Mouse (Mus musculus) liver, embryonic 11.5 days (tissue): ENCODE measurements around the gene Minpp1. TPM values are rescaled to one million over a fixed set of nuclear protein-coding genes. Genes with fewer than 3 reads are reported as not detected.
"Not testable (repeated sequence)": the region's sequence is repeated elsewhere in the genome, so short reads cannot be mapped to it uniquely, and the experiment has no call there.

ENCODE experiments used
- ATAC-seq: fragments of 200-750 bp; cut with Nextera tagmentation; replicated peaks from 2 replicates; pipeline ENCODE4 v1.8.0; 2017; ENCODE audit warnings: moderate number of reproducible peaks, mild to moderate bottlenecking, moderate TSS enrichment, moderate library complexity; ENCODE audit not compliant: low FRiP score
- DNase-seq: peaks from one replicate; pipeline ENCODE4 v3.0.0-alpha.2; 2017; ENCODE audit warnings: low spot score
- H3K27ac ChIP-seq: fragments of 300-500 bp; sonication (generic); 2 replicates; pipeline ENCODE4 v1.5.1; 2014; ENCODE audit warnings: mild to moderate bottlenecking, low read depth, low read length, control low read depth
- H3K27me3 ChIP-seq: fragments of 300-500 bp; sonication (generic); replicated peaks from 2 replicates; pipeline ENCODE4 v1.6.1; 2014; ENCODE audit warnings: low read length, mixed read lengths; ENCODE audit not compliant: control insufficient read depth, insufficient read depth
- H3K36me3 ChIP-seq: fragments of 300-500 bp; sonication (generic); 2 replicates; pipeline ENCODE4 v1.6.1; 2014; ENCODE audit warnings: mild to moderate bottlenecking, low read length, moderate library complexity, mixed read lengths; ENCODE audit not compliant: control insufficient read depth, insufficient read depth
- H3K4me1 ChIP-seq: fragments of 300-500 bp; sonication (generic); replicated peaks from 2 replicates; pipeline ENCODE4 v1.6.1; 2014; ENCODE audit warnings: low read length, mixed read lengths; ENCODE audit not compliant: control insufficient read depth, insufficient read depth
- H3K4me2 ChIP-seq: fragments of 300-500 bp; sonication (generic); 2 replicates; pipeline ENCODE4 v1.6.1; 2014; ENCODE audit warnings: mild to moderate bottlenecking, control low read depth, moderate library complexity
- H3K4me3 ChIP-seq: fragments of 300-500 bp; sonication (generic); 2 replicates; pipeline ENCODE4 v1.5.1; 2014; ENCODE audit warnings: low read depth, low read length, control low read depth
- H3K9ac ChIP-seq: fragments of 300-500 bp; sonication (generic); 2 replicates; pipeline ENCODE4 v1.6.1; 2014; ENCODE audit warnings: low read depth, low read length, control low read depth
- H3K9me3 ChIP-seq: fragments of 300-500 bp; sonication (generic); 2 replicates; pipeline ENCODE4 v1.6.1; 2016; ENCODE audit warnings: low read length, inconsistent platforms, mixed read lengths; ENCODE audit not compliant: control insufficient read depth
- WGBS: fragments of 180-500 bp; shearing (Covaris S2); extraction: QIAGEN DNeasy Blood & Tissue Kit; methylation state at CpG from one replicate; pipeline ENCODE4 v1.1.7; 2014; 5-methylcytosine and 5-hydroxymethylcytosine counted together
- polyA plus RNA-seq: library from polyadenylated mRNA; unstranded; fragments of >200 nt; fragmentation: Nextera tagmentation; extraction: Ambion mirVana; gene quantifications from 2 replicates; pipeline ENCODE4 v1.2.1, GENCODE M21; 2014

Gene Minpp1
- 137 and 153 TPM in 2 replicates for polyA plus RNA-seq

DNA sequence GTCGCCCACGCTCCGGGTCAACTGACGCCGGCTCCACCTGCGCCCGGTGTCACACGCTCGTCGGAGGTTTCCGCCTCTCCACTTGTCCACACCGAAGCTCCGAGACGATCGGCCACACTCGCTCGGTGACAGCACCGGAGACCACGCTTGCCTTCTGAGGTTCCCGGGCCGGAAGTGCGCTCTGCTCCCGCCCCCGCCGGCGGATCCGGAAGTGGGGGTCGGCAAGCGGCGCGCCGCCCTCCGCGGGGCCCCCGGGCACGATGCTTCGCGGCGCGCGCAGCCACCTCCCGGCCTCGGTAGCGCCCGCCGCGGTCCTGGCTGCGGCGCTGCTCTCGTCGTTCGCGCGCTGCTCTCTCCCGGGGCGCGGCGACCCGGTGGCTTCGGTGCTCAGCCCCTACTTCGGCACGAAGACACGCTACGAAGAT, at the start of gene Minpp1:
TSS of gene Minpp1 (plus strand) at position 89 of the 425 bp plus-strand sequence.
- Histone ChIP-seq H3K4me2 (peak within 1 kb of the TSS; percentile 83), H3K9ac (peak within 1 kb of the TSS; percentile 92), H3K36me3 (no peaks in the 10 kb centered on the region), H3K9me3 (no peaks in the 10 kb centered on the region), H3K4me3 (peak within 1 kb of the TSS; percentile 89), H3K4me1 (peaks cover 28% of the 10 kb centered on the region), H3K27me3 (no peaks in the 10 kb centered on the region), H3K27ac (peak within 1 kb of the TSS; percentile 83)
- WGBS = under 1% methylated on average over 64 of the region's 64 CpGs
- peak; percentile 93 for DNase-seq
- ATAC-seq = peak; percentile 85

- DNase-seq = no peak
- Histone ChIP-seq H3K27me3 (no peaks in the 10 kb centered on the region), H3K36me3 (no peaks in the 10 kb centered on the region), H3K9ac (no peak overlapping the region), H3K4me3 (no peak overlapping the region), H3K27ac (no peak overlapping the region), H3K9me3 (no peaks in the 10 kb centered on the region; the same call in 1 of the 2 replicates), H3K4me2 (no peak overlapping the region), H3K4me1 (no peaks in the 10 kb centered on the region)
- 83% methylated on average over 2 of the region's 2 CpGs for WGBS
- no peak for ATAC-seq
Measured at GRCm38 (mm10) chr19:32439356-32439755, 46.2 kb upstream of the Minpp1 start.

- H3K9me3 ChIP-seq = no peaks in the 10 kb centered on the region; the same call in 1 of the 2 replicates
- no peak overlapping the region for H3K27ac ChIP-seq
- ATAC-seq (no peak), DNase-seq (no peak)
- H3K36me3 ChIP-seq = no peaks in the 10 kb centered on the region
- no peaks in the 10 kb centered on the region for H3K27me3 ChIP-seq
- H3K4me1 ChIP-seq = no peaks in the 10 kb centered on the region
- 94% methylated on average over 10 of the region's 11 CpGs for WGBS
- H3K9ac ChIP-seq = no peak overlapping the region
- no peak overlapping the region for H3K4me2 ChIP-seq
- H3K4me3 ChIP-seq = no peak overlapping the region
Measured at GRCm38 (mm10) chr19:32441568-32441967, 44.0 kb upstream of the Minpp1 start.

- Histone ChIP-seq H3K27me3 (no peaks in the 10 kb centered on the region), H3K4me2 (no peak overlapping the region), H3K4me3 (no peak overlapping the region), H3K9me3 (no peaks in the 10 kb centered on the region), H3K4me1 (no peaks in the 10 kb centered on the region), H3K9ac (no peak overlapping the region), H3K36me3 (no peaks in the 10 kb centered on the region), H3K27ac (no peak overlapping the region)
- no peak for DNase-seq
- ATAC-seq = no peak
- 93% methylated on average over 10 of the region's 10 CpGs for WGBS
Measured at GRCm38 (mm10) chr19:32448931-32449330, 36.6 kb upstream of the Minpp1 start.

DNA sequence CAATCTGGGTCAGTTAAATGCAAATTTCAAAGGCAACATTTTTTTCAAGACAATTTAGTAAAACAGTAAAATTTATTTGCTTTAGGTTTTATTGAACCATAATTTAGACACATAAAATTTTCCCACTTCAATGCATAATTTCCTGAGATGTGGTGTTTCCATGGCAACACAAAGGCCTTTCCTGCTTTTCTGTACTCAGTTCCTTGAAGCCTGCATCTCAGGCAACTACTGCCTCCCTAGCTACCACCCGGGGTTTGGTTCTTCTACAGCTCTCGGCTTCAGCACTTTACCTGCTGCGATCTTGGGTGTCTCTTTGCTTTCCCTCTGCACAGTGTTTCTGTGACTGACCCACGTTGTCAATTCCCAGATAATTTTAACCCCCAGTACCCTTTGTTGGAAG, 33.3 kb upstream of the Minpp1 start:
- H3K9me3 ChIP-seq = no peaks in the 10 kb centered on the region
- no peak overlapping the region for H3K27ac ChIP-seq
- WGBS = 73% methylated on average over 4 of the region's 4 CpGs
- H3K27me3 ChIP-seq = no peaks in the 10 kb centered on the region
- H3K4me2 ChIP-seq = no peak overlapping the region
- H3K9ac ChIP-seq = no peak overlapping the region
- H3K36me3 ChIP-seq = no peaks in the 10 kb centered on the region
- H3K4me1 ChIP-seq = no peaks in the 10 kb centered on the region
- DNase-seq = no peak
- ATAC-seq = no peak
- no peak overlapping the region for H3K4me3 ChIP-seq

GRCm38 (mm10) chr19:32456744-32457143, 28.8 kb upstream of the Minpp1 start:
- no peak for ATAC-seq
- WGBS = 84% methylated on average over 2 of the region's 2 CpGs
- H3K9me3 ChIP-seq = no peaks in the 10 kb centered on the region
- DNase-seq = no peak
- H3K9ac ChIP-seq = no peak overlapping the region
- no peak overlapping the region for H3K4me3 ChIP-seq
- H3K36me3 ChIP-seq = no peaks in the 10 kb centered on the region
- H3K4me2 ChIP-seq = no peak overlapping the region
- no peak overlapping the region for H3K27ac ChIP-seq
- no peaks in the 10 kb centered on the region for H3K4me1 ChIP-seq
- no peaks in the 10 kb centered on the region for H3K27me3 ChIP-seq

GRCm38 (mm10) chr19:32457631-32458030, 27.9 kb upstream of the Minpp1 start:
- not testable (repeated sequence) for H3K4me3 ChIP-seq, H3K4me1 ChIP-seq, H3K4me2 ChIP-seq, H3K27me3 ChIP-seq, DNase-seq, H3K9me3 ChIP-seq, ATAC-seq, H3K36me3 ChIP-seq, H3K9ac ChIP-seq, H3K27ac ChIP-seq
- WGBS = 79% methylated on average over 8 of the region's 8 CpGs

DNA sequence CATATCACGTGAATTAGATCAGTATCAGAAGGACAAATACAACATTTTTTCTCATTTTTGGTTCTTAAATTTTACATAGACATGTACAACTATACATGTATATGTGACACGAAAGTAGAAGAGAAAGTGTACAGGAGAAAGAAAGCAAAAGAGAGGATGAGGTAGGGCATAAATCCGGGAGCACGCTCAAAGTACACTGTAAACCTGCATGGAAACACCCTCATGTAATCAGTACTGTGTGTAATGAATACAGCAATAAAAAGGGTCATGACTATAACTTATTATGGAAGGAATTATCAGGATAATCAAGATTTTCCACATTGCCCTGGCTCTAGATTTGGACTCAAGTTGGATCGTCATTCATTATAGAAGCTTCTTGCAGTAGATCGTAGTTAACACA, 22.5 kb upstream of the Minpp1 start:
- Histone ChIP-seq H3K36me3 (no peaks in the 10 kb centered on the region), H3K4me3 (no peak overlapping the region), H3K27ac (no peak overlapping the region), H3K4me2 (no peak overlapping the region), H3K9me3 (no peaks in the 10 kb centered on the region), H3K4me1 (no peaks in the 10 kb centered on the region), H3K9ac (no peak overlapping the region), H3K27me3 (no peaks in the 10 kb centered on the region)
- 90% methylated on average over 6 of the region's 6 CpGs for WGBS
- no peak for DNase-seq
- ATAC-seq = no peak

GRCm38 (mm10) chr19:32465228-32465627, 20.3 kb upstream of the Minpp1 start:
- H3K27me3 ChIP-seq = no peaks in the 10 kb centered on the region
- no peaks in the 10 kb centered on the region for H3K4me1 ChIP-seq
- ATAC-seq = no peak
- no peak overlapping the region for H3K27ac ChIP-seq
- H3K9ac ChIP-seq = no peak overlapping the region
- DNase-seq = no peak
- WGBS = 67% methylated on average over 4 of the region's 4 CpGs
- no peak overlapping the region for H3K4me3 ChIP-seq
- H3K9me3 ChIP-seq = no peaks in the 10 kb centered on the region
- no peaks in the 10 kb centered on the region for H3K36me3 ChIP-seq
- no peak overlapping the region for H3K4me2 ChIP-seq
